Mouse (Mus musculus): ENCODE results near the gene Insm1.
A peak's percentile ranks its signal among the peaks of the same experiment; 100 is the strongest.

Gene Insm1

GRCm38 (mm10) chr2:146221076-146221928 is at the start of gene Insm1:
Gene Insm1 (plus strand): TSS chr2:146221921.
- DNase-seq (ENCODE audit: inconsistent age in 2 of 2, low spot score in 1 of 2) = peak; percentile 39 to 83

DNA sequence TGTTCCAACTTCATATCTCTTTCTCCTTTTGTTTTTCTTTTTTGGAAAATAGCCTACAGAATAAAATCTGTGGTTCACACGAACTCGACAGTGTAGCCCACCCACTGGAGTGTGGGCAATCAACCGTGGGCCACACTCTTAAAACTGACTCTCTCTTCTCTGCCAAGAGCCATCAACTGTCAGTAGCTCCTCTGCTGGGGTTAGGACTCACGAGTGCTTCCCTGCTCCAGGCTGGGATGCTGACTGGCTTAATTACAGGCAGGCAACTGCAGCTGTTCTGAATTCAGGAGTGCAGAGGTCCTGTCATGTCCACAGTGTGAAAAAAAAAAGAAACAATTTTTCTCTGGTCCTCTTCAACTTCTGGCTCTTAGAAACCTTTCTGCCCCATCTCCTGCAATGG is 49.6 kb upstream of the Insm1 start:
- DNase-seq (ENCODE audit: inconsistent age in 2 of 2, low spot score in 1 of 2) = no peak

- DNase-seq (ENCODE audit: inconsistent age in 2 of 2, low spot score in 1 of 2) = no peak
These were observed 47.5 kb upstream of the Insm1 start for GRCm38 (mm10) chr2:146174173-146174572.

DNA sequence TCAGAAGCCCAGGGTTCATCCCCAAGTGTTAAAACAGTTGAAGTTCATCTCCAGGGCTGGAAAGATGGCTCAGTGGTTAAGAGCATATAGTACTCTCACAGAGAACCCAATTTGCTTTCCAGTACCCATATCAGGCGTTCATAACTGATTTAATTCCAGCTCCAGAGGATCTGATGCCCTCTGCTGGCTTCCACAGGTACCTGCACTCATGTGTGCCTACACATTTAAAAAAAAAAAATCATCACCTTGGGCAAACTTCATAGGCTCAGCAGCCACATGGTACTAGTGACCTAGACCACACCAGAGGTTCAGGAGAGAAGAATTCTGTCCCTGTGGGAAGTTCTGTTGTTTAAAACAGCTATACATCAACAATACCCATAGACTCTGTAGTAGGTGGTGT is 43.0 kb upstream of the Insm1 start:
- DNase-seq (ENCODE audit: inconsistent age in 2 of 2, low spot score in 1 of 2) = no peak

DNA sequence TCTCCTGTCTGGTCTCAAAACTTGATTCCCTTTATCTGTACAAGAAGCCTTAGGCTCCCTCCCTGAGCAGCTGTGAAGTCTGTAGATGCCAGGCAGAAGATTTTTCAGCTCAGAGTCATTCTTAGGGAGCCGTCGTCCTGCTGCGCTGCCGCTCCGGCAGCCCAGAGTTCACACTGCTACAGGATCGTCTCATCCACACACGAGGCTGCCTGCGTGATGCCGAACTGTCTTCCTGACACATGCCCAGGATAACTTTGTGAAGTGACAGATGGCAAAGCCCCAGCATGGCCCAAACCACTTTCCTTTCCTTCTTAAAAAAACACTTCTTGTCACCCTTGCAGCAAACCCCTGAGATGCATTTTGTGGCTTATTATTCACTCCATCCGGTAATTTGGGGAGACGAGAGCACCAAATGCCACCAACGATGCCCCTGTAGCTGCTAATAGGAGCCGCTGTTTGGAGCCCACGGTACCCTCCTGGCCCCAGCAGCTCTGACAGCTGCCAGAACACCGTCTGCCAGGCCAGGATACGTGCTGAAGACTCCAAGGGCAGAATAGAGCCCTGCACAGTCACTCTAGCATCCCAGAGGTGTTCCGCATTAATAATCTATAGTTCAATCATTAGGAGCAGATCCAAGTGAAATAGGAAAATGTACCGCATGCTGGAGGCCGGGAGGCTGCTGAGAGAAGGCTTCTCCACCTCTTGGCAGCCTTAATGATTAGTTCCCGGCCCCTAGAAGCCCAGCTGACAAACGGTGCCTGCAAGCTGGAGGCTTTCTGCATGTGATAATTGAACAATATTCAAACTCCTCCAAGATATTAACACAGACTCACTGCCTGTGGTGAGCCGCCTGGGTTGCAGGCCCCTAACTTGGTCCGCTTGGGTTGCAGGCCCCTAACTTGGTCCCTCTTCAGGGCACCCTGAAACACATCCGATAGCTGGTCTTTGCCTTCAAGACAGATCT is 37.6 kb upstream of the Insm1 start:
- no peak for DNase-seq (ENCODE audit: inconsistent age in 2 of 2, low spot score in 1 of 2)

DNA sequence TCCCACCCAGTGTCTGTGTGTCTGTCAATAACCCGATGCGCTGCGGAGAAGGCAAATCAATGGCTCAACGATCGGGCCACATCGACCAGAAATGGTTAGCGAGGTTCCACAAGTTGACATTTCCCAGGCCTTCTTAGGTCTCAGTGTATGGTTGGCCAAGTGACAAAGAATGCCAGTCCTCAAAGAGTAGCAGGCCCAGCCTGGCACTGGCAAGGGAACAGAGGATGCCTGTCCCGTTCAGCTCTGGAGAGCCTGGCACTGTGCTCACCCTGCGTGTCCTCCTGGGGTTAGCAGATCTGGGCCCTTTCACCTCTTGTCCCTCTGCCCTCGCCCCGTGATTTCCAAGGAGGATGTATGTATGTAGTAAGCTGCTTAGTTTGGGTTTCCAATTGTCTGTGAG is 25.6 kb upstream of the Insm1 start:
- no peak for DNase-seq (ENCODE audit: inconsistent age in 2 of 2, low spot score in 1 of 2)

GRCm38 (mm10) chr2:146197947-146198346 is 23.8 kb upstream of the Insm1 start:
- no peak for DNase-seq (ENCODE audit: inconsistent age in 2 of 2, low spot score in 1 of 2)

- no peak for DNase-seq (ENCODE audit: inconsistent age in 2 of 2, low spot score in 1 of 2)
These were observed 10.8 kb upstream of the Insm1 start for GRCm38 (mm10) chr2:146210968-146211367.

DNA sequence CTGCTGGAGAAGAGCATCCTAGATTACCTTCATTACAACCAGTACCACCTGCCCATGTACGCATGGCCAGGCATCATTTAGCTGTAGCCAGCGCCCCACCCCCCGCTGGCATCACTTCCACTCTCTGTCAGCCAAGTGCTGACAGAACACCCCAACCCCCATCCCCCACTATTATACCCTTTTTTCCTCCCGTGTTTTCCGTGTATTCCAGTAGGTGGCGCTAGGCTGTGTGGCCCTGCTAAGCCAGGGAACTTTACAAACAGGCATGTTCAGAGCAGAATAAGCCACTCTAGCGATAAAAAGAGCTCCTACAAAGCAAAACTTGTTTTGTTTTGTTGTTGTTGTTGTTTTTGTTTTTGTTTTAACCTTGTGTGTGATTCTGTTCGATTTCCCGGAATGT is 7.0 kb upstream of the Insm1 start:
- peak in 1 of 2 experiments; percentile 73 for DNase-seq (ENCODE audit: inconsistent age in 2 of 2, low spot score in 1 of 2)

DNA sequence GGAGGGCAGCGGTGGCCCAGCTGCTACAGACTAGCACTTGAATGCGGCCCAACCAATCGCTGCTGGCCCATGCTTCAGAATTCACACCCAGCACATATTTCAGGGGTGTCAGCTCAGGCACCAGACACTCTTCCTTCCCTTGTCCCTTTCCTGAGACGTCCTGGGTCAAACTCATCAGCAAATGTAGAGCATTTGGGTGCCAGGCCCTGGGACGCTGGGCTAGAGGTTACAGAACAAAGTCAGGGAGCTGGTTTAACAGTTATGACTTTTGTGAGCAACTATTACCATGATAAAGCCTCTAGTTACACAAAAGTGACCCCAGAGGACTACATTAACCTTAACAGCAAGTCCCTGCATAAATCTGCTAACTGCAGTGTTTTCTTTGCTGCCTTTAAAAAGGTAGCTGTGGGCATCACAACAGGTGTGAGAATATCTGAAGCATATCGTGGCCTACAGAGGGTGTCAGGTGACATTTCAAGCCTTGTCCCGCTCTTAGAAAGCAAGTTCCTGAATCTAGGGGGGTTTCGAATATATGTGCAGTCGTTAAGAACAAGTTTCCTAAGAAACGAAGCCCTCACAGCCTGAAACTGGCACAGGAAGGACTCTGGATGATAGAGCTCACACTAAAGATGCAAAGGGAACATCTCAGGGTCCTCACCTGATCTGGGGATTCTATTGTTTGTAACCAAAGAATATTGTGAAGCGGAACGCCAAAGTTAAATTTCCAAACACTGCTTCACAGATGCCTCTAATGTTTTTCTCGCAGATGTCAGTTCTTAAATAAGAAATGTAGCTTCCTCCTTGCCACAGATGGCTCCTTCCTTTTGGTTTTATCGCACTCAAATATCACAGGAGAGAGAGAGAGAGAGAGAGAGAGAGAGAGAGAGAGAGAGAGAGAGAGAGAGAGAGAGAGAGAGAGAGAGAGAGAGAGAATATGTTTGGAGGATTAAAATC is 5.3 kb upstream of the Insm1 start:
- DNase-seq (ENCODE audit: inconsistent age in 2 of 2, low spot score in 1 of 2) = no peak

DNA sequence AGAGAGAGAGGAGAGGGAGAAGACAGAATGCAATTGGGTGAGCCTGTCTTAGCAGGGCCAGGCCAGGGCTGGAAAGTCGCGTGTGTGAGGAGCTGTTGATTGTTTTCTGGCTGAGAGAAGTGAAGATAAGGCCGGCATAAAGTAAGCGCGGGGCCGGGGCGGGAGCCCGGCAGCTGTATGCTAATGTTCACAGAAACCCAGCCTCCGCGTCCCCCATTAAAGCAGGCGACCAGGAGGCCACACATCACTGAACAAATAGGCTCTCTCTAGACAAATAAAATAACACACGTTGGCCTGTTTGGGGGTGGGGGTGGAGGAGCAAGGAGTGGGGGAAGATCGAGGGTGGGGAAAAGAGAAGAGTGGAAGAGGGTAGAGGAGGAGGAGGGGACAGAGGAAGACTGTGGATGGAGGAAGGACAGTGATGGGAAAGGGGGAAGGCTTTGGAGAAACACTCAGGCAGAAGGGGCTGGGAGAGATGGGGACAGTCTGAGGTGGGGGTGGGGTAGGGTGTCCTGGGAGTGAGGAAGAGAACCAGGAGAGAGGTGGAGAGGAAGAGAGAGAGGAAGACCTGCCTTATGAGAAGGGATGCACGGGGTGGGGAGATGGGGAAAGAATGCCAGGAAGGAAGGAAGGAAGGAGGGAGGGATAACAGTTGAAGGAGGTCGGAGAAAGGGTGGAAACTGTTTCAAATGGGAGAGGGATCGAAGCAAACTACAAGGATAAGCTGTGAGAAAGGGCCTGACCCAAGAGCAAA is 4.3 kb upstream of the Insm1 start:
- no peak for DNase-seq (ENCODE audit: inconsistent age in 2 of 2, low spot score in 1 of 2)

DNA sequence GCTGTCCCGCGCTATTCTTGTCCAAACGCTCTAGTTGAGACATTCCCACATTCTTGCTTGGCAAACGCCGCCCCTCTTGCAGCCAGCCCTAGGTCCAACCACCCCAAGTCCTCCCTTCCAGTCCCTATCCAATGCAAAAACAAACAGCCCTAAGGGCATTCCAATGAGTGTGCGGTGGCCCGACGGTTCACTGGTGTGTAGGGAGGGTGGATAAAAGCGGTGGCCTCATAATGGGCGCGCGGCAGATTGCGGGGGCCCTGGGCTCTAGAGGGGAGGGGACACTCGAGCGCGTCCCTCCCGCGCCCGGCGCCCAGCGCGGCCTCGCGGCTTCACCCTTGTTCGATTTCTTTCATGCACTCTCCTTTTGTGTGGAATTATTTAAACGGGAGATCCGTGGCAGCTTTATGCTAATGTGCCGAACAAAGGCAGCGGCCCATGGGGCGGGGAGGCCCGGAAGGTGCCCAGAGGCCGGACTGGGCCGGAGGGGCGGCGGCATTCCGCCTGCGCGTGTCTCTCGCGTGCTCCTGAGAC is 3.5 kb upstream of the Insm1 start:
- peak in 1 of 2 experiments; percentile 58 for DNase-seq (ENCODE audit: inconsistent age in 2 of 2, low spot score in 1 of 2)

GRCm38 (mm10) chr2:146218881-146219535 is 2.7 kb upstream of the Insm1 start:
- DNase-seq (ENCODE audit: inconsistent age in 2 of 2, low spot score in 1 of 2) = no peak

DNA sequence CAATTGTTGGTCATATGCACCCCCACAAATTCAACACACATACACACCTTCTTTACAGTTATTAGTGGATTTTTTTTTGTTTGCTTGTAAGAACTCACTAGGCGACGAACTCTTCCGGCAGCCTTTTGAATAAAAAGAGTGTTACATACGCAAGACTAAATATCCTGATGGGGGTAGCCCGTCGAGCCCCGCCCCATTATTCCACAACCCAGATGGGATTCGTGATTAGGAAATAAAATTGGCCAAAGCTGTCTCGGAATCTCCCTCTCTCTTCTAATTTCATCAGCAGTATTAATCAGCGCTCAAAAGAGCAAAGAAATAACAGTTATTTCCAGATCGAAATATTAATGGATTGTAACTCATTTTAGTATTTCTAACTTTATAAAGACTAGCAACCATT is 1.9 kb upstream of the Insm1 start:
- DNase-seq (ENCODE audit: inconsistent age in 2 of 2, low spot score in 1 of 2) = no peak

- DNase-seq (ENCODE audit: inconsistent age in 2 of 2, low spot score in 1 of 2) = no peak
These were observed 1.1 kb upstream of the Insm1 start for GRCm38 (mm10) chr2:146220591-146221075.

GRCm38 (mm10) chr2:146221929-146222278 is 183 bp downstream of the Insm1 start:
- peak; percentile 50 to 74 for DNase-seq (ENCODE audit: inconsistent age in 2 of 2, low spot score in 1 of 2)

DNA sequence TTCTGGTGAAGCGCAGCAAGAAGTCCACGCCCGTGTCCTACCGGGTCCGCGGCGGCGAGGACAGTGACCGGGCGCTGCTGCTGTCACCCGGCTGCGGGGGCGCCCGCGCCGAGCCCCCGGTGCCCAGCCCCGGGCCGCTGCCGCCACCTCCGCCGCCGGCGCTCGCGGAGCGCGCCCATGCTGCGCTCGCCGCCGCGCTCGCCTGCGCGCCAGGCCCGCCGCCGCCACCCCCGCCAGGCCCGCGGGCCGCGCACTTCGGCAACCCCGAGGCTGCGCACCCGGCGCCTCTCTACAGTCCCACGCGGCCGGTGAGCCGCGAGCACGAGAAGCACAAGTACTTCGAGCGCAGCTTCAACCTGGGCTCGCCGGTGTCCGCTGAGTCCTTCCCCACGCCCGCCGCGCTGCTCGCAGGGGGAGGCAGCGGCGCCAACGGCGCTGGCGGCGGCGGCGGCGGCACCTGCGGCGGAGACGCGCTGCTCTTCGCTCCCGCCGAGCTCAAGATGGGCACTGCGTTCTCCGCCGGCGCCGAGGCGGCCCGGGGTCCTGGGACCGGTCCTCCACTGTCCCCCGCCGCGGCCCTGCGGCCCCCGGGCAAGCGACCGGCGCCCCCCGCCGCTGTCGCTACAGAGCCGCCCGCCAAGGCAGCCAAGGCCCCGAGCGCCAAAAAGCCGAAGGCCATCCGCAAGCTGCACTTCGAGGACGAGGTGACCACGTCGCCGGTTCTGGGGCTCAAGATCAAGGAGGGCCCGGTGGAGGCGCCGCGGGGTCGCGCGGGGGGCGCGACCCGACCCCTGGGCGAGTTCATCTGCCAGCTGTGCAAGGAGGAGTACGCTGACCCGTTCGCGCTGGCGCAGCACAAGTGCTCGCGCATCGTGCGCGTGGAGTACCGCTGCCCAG is 806 bp downstream of the Insm1 start:
- DNase-seq (ENCODE audit: inconsistent age in 2 of 2, low spot score in 1 of 2) = peak in 1 of 2 experiments; percentile 59
